Mouse (Mus musculus): ENCODE results near the gene Evl.
"Not testable (repeated sequence)": the region's sequence is repeated elsewhere in the genome, so short reads cannot be mapped to it uniquely, and the experiment has no call there.

Gene Evl

DNA sequence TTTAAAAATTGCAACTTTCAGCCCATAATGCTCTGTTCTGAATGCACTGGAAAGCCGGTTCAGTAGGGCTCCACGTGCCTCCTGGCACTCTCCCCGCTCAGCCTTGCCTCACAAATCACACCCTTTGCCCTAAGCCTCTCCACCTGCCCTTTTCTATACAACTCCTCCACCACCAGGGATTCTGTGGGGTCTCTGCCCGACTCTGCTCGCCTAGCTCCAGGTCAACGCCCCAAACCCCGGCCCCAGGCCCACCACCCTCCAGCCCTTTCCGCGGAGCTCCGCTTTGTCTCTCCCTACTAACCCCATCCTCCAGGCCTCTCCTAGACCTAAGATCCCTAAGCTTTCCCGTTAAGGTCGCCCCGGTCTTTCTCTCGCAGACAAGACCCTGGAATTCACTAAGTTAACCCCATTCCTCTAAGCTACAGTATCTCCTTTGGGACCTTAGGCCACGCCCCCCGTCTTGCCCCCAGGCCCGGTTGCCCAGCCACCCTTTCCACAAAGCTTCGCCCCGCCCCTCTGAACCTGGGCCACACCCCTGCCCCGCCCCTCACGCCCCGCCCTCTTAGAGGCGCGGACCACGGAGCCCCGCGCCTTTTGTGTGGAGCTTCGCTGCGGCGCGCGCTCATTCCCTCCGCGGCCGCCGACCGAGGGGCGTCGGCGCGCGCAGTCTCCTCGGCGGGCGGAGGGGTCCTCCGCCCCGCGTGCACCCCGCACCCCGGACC, at the start of gene Evl:
Evl (plus strand) TSS at position 601 of the 722 bp plus-strand sequence.
- DNase-seq (ENCODE audit: low read depth, low spot score), result peak; percentile 82

DNA sequence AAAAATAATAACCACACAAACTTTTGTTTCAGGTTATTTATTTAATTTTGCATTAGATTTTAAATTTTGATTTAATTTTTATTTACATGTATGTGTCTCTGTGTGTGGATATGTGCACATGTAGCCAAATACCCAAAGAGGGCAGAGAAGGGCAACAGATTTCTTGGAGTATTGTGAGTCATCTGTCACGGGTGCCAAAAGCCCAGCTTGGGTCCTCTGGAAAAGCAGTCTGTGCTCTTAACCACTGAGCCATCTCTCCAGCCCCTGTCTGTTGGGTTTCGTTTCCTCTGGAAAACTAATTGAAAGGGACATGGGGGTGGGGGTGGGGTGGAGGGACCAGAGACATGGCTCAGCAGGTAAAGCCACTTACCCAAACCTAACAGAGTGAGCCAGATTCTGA, 48.7 kb upstream of the Evl start:
- DNase-seq (ENCODE audit: low read depth, low spot score), result no peak

DNA sequence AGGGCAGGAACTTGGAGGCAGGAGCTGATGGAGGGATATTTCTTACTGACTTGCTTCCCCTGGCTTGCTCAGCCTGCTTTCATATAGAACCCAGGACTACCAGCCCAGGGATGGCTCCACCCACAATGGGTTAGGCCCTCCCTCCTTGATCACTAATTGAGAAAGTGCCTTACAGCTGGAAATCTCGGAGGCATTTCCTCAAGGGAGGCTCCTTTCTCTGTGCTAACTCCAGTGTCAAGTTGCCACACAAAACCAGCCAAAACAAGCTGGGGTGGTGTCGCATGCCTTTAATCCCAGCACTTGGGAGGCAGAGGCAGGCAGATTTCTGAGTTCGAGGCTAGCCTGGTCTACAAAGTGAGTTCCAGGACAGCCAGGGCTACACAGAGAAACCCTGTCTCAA, 47.5 kb upstream of the Evl start:
- DNase-seq (ENCODE audit: low read depth, low spot score), result not testable (repeated sequence)

DNA sequence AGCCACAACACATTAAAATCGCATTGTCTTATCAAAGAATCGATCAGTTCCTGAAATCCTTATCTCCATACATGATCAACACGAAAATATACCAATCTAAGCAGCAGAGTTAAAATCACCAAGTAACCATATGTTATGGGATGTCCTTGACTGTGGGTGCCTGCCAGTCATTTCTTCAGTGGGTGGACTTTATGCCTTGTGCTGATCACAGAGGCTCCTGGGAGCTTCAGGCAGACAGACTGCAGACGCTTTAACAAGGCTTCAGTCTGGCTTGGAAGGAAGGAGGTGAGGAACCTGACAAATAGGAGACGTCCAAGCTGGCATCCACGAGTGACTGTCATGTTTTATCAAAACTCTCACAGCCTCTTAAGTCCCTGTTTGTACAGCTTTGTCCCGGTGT, 43.9 kb upstream of the Evl start:
- DNase-seq (ENCODE audit: low read depth, low spot score), result no peak

DNA sequence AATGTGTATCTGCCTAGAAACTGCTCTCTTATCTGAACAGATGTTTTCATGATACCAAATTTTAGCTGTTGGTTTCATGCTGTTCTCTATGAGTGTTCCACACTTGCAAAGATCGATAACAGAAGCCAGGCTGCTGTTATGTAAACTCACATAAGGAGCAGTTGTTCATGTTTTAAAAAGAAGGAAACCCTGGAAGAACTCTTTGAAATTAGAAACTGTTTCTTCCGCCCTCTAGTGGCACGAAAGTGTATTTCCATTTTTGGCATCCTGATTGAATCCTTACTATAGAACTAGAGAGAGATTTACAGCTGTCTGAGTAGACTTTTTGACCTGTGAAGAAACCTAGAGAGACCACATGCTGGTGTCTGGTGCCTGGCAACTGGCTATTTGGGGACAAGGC, 43.5 kb upstream of the Evl start:
- DNase-seq (ENCODE audit: low read depth, low spot score), result peak; percentile 70

DNA sequence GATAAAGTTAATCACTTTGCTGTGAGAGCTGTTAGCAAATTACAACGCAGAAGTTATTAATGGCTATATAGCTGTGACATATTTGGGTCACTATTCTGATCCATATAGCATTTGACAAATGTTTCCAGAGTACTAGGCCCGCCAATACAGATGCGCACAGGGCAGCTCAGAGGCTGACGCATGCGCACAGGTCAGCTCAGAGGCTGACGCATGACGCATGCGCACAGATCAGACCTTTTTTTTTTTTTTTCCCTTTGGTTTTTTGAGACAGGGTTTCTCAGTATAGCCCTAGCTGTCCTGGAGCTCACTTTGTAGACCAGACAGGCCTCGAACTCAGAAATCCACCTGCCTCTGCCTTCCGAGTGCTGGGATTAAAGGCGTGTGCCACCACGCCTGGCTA, 39.1 kb upstream of the Evl start:
- DNase-seq (ENCODE audit: low read depth, low spot score), result no peak

DNA sequence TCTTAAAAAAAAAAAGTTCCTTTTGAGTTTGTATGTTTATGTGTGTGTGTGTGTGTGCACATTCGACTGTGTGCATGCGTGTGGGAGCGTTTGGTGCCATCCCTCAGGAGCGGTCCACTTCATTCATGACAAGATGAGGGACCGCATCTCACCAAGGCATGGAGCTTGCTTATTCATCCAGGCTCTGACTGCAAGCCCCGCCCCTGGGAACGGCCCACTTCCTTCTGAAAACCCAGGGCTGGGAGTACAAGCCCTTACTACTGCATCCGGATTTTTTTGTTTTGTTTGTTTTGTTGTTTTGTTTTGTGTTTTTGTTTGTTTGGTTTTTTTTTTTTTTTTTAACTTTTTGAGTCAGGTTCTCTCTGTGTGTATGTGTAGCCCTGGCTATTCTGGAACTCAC, 35.1 kb upstream of the Evl start:
- no peak for DNase-seq (ENCODE audit: low read depth, low spot score)

DNA sequence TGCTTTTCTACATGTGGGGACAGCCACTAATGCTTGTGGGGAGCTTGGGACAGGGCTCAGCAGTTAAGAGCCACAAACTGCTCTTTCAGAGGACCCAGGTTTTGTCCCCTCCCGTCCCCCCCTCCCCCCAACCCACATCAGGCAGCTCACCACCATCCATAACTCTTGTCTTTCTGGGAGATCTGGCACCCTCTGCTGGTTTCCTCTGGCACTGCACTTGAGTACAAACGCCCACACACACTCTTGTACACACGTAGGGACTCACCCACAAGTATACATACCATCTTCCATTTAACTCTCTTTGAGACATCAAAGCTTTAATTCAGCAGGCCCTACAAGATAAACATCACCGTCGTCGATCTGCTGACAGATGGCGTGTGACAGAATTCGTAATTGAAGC, 25.3 kb upstream of the Evl start:
- peak; percentile 78 for DNase-seq (ENCODE audit: low read depth, low spot score)

DNA sequence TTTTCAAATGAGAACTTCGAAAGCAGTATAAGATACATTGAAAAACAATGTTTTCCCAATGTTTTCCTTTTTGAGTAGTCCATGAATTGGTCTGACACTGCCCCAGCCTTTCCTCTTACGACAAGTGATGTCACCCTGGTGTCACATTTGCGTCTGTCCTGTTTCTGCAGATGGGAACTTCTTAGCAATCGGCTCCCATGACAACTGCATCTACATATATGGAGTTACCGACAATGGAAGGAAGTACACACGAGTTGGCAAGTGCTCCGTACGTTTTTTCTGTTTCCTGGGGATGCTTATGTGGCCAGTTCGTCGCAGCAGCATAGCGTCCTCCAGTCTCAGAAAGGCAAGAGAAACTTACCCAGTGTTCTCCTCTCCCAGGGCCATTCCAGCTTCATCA, 20.0 kb upstream of the Evl start:
- no peak for DNase-seq (ENCODE audit: low read depth, low spot score)

DNA sequence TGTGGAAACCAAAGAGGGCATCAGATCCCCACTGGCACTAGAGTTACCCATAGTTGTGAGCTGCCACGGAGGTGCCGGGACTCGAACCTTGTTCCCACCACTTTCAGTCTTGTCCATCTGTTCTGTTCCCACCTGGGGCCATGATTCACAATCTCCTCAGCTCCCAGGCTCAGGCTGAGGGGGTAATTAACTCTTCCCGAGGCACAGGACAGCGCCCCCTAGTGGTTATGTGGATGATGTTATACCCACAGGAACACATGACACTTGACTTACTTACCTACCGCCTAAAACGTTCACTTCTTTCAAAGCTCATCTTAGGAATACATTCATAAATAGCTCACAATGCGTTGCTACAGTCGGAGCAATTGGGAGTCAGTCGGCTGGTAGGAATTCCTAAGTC, 18.1 kb upstream of the Evl start:
- DNase-seq (ENCODE audit: low read depth, low spot score), result peak; percentile 54

DNA sequence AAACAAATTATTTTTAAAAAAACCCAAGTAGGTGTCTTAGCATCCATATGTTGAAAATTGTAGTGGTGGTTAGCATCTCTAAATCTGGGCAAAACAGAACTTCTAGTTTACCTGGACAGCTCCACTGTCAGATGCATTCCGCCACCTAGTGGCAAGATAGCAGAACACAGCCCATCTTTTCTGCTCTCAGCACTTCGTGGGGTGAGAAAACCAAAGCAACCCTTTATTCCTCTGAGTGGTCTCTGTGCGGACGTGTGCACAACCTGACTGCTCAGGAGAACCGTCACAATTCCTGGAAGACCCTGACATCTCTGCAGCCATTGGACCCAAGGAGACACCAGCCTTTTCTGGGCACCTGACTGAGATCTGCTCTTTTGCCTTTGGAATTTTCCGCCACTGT, 13.4 kb upstream of the Evl start:
- peak; percentile 70 for DNase-seq (ENCODE audit: low read depth, low spot score)

DNA sequence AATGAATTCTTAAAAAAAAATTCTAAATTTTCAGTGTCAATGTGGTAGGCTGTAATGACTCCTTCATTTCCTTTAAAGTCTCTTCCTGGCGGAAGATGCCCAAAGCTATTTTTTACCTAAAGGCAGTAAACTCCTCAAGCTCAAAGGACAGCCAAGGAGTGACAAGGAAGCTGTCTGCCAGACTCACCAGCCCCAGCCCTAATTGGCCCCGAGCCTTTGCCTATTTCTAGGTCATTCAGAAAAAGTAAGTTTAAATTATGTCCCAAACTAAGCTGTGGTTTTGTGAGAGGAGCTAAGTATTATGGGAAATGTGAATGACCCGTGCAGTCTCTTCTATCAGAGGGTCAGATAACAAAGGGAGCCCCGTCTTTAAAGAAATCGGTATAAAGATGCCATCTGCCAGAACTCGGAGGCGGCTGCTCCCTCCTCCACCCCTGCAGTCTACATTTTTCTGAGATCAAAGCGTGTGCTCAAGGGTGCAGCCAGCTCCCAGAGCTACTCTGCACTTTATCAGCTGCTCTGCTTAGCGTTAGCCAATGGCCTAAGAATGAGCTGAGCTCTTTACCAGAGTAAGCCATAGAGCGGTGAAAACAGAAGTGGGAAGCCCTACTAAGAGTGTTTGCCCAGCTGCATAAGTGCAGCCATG, 7.9 kb upstream of the Evl start:
- DNase-seq (ENCODE audit: low read depth, low spot score), result no peak

DNA sequence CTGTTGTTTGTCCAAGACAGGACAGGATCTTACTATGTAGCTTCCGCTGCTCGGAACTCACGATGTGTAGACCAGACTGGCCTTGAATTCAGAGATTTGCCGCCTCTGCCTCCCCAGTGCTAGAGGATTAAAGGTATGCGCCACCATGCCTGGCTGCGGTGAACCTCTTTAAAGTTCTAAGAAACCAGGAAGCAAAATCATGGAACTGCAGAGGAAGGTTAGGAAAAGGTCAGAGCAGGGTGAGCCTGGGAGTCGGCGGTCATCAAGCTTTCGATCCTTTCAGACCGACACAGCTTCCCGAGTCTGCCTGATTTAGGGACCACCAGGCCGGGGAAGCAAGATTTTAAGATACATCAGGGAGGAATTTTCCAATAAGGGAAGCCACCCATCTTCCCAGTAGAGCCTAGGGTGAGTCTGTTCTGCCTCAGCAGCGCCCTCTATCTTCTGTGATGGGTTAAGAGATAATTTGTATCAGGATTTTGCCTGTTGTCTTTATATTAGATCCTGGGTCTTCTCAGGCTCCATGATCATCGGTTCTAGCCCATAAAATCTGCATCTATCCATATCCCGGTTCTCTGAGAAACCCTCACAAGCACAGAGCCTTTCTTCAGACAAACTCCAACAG, 7.2 kb upstream of the Evl start:
- no peak for DNase-seq (ENCODE audit: low read depth, low spot score)

DNA sequence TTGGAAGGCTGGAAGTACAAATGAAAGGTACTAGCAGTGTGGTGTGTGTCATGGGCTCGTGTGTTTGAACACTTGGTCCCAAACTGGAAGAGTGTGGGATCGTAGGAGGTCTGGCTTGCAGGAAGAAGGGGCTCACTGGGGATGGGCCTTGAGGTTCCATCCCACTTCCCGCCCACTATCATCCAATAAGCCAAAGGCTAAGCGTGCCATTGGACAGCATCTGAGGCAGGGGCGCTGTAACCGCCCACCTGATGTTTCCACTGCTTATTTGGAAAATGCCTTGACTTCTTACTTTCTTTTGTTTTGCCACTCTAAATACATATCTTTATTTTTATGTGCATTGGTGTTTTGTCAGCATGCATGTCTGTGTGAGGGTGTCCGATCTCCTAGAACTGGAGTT, 2.8 kb upstream of the Evl start:
- no peak for DNase-seq (ENCODE audit: low read depth, low spot score)

DNA sequence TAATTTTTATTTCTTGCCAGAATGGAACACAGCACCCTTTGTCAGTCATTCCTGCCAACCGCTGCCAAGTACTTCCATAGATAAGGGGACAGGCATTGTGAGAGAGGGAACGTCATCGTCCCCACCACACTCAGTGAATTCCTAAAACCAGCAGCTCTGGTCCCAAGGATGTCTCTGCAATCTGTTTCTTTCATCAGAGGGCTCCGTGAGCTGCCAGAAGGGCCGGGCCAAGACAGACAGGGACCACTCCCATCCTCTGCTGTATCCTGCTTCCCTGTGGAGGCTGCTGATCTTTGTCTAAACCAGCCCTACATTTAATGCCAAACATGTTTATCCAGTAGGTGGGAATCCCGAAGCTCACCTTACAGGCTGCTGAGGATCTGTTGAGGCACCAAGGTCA, 1.4 kb upstream of the Evl start:
- DNase-seq (ENCODE audit: low read depth, low spot score), result no peak

DNA sequence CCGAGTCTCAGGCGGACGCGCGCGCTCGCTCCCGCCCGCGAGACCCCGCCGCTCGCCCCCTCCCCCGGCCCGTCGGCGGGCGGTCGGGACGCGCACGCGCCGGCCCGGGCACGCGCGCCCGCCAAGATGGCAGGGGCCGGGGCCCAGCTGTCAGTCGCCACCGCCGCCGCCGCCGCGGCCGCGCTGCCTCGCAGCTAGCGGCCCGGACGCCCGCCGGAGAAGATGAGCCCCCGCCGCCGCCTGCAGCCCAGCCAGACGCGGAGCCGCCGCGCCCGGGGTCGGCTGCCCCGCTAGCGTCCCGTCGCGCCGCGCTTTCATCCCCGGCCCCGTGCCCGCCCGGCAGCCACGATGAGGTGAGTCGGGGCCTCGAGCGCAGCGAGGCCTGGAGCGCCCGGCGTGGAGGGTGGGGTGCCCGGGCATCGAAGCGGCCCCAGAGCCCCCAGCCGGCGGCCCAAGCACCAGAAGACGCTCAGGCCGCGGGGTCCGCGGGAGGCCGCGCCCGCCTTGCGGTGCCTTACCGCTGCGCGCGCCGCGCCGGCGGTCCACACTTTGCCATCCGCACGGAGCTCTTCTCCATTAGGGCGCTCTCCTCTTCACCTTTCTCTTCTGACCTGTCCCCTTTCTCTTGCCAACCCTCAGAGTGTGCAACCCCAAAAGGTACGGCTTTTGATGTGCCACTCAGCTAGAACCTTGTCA, 489 bp downstream of the Evl start:
- DNase-seq (ENCODE audit: low read depth, low spot score), result peak; percentile 28

DNA sequence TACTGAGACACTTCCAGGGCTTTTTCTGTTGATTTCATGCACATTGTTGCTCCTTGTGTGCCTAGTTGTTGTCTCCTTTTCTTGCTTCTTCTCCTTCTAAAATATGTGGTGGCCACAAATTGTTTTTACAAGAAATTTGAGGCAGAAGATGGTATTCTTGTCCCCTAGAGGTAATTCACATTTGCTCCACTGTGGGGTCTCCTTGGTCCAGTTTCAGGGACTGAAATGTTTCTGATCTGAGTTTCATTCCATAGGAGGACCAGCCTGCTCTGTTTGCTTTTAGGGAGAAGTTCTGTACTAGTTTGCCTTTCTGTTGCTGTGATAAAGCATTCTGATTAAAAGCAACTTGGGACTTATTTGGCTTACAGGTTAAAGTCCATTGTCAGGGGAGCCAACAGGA, 3.7 kb downstream of the Evl start:
- DNase-seq (ENCODE audit: low read depth, low spot score), result peak; percentile 12

DNA sequence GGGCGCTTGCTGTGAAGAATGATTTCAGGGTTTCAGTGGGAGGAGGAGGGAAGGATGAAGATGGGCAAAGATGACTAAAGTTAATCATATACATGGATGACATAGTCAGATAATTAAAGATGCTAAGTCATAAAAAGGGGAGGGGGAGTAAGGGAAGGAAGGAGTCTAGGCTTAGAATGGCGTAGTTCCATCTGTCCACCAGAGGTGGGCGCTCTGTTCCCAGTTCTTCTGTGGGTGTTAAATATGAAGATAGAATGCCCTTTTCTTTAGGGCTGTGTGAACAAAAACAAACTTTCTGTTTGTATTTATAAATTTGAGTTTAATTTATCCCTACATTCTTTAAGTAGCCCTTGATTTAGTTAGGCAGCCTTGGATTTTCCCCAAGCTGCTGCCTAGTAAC, 8.7 kb downstream of the Evl start:
- no peak for DNase-seq (ENCODE audit: low read depth, low spot score)

DNA sequence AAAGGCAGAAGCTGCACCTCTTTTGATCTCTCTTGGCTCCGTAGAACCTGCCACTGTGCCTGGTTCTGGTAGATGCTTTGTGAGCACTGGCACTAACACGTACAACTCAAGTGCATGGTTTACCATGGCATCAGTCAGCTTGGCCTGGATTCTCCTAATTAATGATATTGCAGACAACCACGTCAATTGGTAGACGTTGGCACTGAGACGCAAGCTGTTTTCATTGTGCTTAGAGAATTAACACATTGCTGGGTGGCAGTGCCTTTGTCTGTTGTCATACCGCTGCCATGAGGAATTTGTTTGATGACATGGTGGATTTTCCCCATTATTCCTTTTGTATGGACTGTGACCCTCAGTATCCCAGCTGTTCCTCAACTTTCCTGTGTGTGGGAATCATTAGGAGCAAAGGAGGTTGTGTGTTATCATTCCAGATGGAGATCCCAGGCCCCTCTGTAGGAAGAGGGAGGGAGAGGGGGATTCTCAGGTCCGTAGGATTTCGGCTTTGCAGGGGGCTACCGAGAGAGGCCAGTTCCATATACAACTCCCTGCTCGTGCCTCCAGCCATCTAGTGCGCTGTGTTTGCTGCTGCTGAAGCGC, 10.5 kb downstream of the Evl start:
- DNase-seq (ENCODE audit: low read depth, low spot score), result no peak

DNA sequence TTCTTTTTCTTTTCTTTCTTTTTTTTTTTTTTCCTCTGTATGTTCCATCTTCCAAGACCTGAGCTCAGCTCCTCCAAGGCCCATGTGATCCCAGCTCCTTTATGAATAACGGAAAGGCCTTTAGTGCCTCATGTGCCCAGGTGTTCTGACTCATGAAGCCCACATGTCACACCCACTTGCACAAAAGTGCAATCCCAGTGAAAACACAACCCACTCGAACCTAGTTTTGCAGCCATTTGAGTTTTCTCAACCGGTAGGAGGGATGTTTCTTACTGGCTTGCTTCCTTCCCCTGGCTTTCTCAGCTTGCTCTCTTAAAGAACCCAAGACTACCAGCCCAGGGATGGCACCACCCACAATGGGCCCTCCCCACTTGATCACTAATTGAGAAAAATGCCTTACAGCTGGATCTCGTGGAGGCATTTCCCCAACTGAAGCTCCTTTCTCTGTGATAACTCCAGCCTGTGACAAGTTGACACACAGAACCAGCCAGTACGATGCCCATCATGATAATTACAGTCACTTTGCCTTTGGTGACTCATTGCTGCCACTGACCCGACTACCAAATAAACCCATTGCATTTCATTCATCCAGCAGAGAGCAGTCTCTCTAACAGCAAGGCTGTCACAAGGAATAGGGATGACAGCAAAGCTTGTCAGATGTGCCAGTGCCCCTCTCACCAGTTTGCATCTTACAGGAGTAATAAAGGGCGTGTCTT, 24.8 kb downstream of the Evl start:
- peak; percentile 15 for DNase-seq (ENCODE audit: low read depth, low spot score)

DNA sequence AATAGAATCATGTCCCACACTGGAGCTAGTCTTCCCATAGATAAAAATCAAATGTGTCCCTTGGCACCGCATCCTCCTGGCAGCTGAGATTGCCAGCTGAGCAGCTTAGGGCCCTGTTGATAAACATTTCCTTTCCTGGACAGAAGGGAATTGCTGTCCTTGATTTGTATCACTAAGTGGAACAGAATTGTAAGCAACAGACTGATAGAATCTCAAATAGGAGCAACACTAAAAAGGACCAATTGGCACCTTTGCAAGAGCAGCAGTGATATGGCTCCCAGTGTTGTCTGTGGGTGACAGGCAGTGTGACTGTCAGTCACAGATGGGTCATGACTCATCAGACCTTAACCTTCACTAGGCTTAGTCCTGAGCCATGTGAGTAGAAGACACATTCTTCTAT, 29.3 kb downstream of the Evl start:
- peak; percentile 22 for DNase-seq (ENCODE audit: low read depth, low spot score)

DNA sequence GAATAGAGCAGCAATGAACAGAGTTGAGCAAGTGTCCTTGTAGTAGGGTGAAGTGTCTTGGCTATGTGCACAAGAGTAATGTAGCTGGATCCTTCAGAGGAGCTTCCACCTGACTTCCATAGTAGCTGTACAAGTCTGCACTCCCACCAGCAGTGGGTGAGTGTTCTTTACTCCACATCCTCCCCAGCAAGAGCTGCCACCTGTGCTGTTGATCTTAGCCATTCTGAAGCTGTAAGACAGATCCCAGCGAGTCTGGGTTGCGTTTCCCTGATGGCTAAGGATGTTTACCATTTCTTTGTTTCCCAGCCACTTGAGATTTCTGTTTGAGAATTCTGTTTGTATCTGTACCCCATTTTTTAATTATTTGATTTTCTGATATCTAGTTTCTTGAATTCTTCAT, 35.6 kb downstream of the Evl start:
- DNase-seq (ENCODE audit: low read depth, low spot score), result no peak
